Mouse (Mus musculus) MEL (cell line): ENCODE results near the gene Igdcc3. TPM values are rescaled to one million over a fixed set of nuclear protein-coding genes. Genes with fewer than 3 reads are reported as not detected.

Experiments
- DNase-seq: peaks from one replicate; pipeline ENCODE4 v3.0.0; 2011; ENCODE audit warnings: low read depth, low spot score
- H3K27ac ChIP-seq: 2 replicates; pipeline ENCODE4 v1.5.1; 2012; ENCODE audit warnings: low read depth, mild to moderate bottlenecking, control low read depth, low read length, moderate library complexity; ENCODE audit not compliant: control insufficient read depth
- H3K27me3 ChIP-seq, 2 experiments: fragments of 150-350 bp in 1 of 2; sonication (generic) in 1 of 2; 2 replicates each; pipeline ENCODE4 v1.6.1; 2012; ENCODE audit warnings: low read length in 2 of 2, mild to moderate bottlenecking in 2 of 2, improper control_type of control experiment in 1 of 2, moderate library complexity in 1 of 2; ENCODE audit not compliant: insufficient read depth in 2 of 2, control insufficient read depth in 1 of 2
- H3K36me3 ChIP-seq, 2 experiments: 2 replicates each; pipeline ENCODE4 v1.6.1; 2012 to 2014; ENCODE audit warnings: low read length in 2 of 2, improper control_type of control experiment in 1 of 2, inconsistent platforms in 1 of 2, mild to moderate bottlenecking in 1 of 2; ENCODE audit not compliant: insufficient read depth in 2 of 2, control insufficient read depth in 1 of 2
- H3K4me1 ChIP-seq, 2 experiments: fragments of 150-350 bp in 1 of 2; sonication (generic) in 1 of 2; 2 replicates each; pipeline ENCODE4 v1.6.1; 2012; ENCODE audit warnings: low read length in 2 of 2, improper control_type of control experiment in 1 of 2, mild to moderate bottlenecking in 1 of 2; ENCODE audit not compliant: insufficient read depth in 2 of 2, control insufficient read depth in 1 of 2
- H3K4me3 ChIP-seq, 2 experiments: fragments of 150-350 bp in 1 of 2; sonication (generic) in 1 of 2; 2 replicates each; pipeline ENCODE4 v1.5.1; 2012; ENCODE audit warnings: low read depth in 2 of 2, low read length in 2 of 2, mild to moderate bottlenecking in 2 of 2, moderate library complexity in 2 of 2, control low read depth in 1 of 2, improper control_type of control experiment in 1 of 2; ENCODE audit not compliant: control insufficient read depth in 1 of 2, insufficient read depth in 1 of 2
- H3K79me2 ChIP-seq: 2 replicates; pipeline ENCODE4 v1.6.1; 2012; ENCODE audit warnings: mild to moderate bottlenecking, low read length, moderate library complexity; ENCODE audit not compliant: control insufficient read depth, poor library complexity, insufficient read depth
- H3K9ac ChIP-seq: 2 replicates; pipeline ENCODE4 v1.6.1; 2012; ENCODE audit warnings: low read depth, mild to moderate bottlenecking, control low read depth, low read length, moderate library complexity; ENCODE audit not compliant: control insufficient read depth, poor library complexity, severe bottlenecking
- H3K9me3 ChIP-seq: fragments of 150-350 bp; sonication (generic); replicated peaks from 2 replicates; pipeline ENCODE4 v1.6.1; 2012; ENCODE audit warnings: mild to moderate bottlenecking, low read length, improper control_type of control experiment, moderate library complexity; ENCODE audit not compliant: insufficient read depth
- BHLHE40 ChIP-seq: IDR thresholded peaks from 2 replicates; pipeline ENCODE4 v1.6.1; 2012; ENCODE audit warnings: low read depth, mild to moderate bottlenecking, inconsistent platforms, low read length, improper control_type of control experiment, borderline replicate concordance
- CTCF ChIP-seq, 3 experiments: IDR thresholded peaks in 2 of 3; conservative IDR thresholded peaks in 1 of 3; 2 replicates each; pipeline ENCODE4 v1.5.1; 2011 to 2012; ENCODE audit warnings: low read length in 3 of 3, low read depth in 2 of 3, mild to moderate bottlenecking in 2 of 3, improper control_type of control experiment in 1 of 3, inconsistent platforms in 1 of 3, mixed read lengths in 1 of 3, moderate library complexity in 1 of 3; ENCODE audit not compliant: control insufficient read depth in 1 of 3, insufficient read depth in 1 of 3, poor library complexity in 1 of 3, severe bottlenecking in 1 of 3
- E2F4 ChIP-seq: IDR thresholded peaks from 2 replicates; pipeline ENCODE4 v1.6.1; 2011; ENCODE audit warnings: low read depth, low read length, improper control_type of control experiment, borderline replicate concordance
- EP300 ChIP-seq, 2 experiments: IDR thresholded peaks; 2 replicates each; pipeline ENCODE4 v1.6.1; 2011; ENCODE audit warnings: improper control_type of control experiment in 2 of 2, low read length in 2 of 2, low read depth in 1 of 2, mild to moderate bottlenecking in 1 of 2
- ETS1 ChIP-seq: IDR thresholded peaks from 2 replicates; pipeline ENCODE4 v1.6.1; 2012; ENCODE audit warnings: low read depth, mild to moderate bottlenecking, inconsistent platforms, low read length, improper control_type of control experiment, moderate library complexity
- GABPA ChIP-seq: IDR thresholded peaks from 2 replicates; pipeline ENCODE4 v1.6.1; 2012; ENCODE audit warnings: low read depth, mild to moderate bottlenecking, inconsistent platforms, low read length, improper control_type of control experiment, moderate library complexity
- MAFK ChIP-seq: IDR thresholded peaks from 2 replicates; pipeline ENCODE4 v1.6.1; 2011; ENCODE audit warnings: low read depth, mild to moderate bottlenecking, low read length, improper control_type of control experiment, borderline replicate concordance
- MAZ ChIP-seq: IDR thresholded peaks from 2 replicates; pipeline ENCODE4 v1.6.1; 2012; ENCODE audit warnings: low read depth, mild to moderate bottlenecking, inconsistent platforms, low read length, improper control_type of control experiment
- MXI1 ChIP-seq: IDR thresholded peaks from 2 replicates; pipeline ENCODE4 v1.6.1; 2011; ENCODE audit warnings: mild to moderate bottlenecking, low read depth, low read length, improper control_type of control experiment
- NELFE ChIP-seq: IDR thresholded peaks from 2 replicates; pipeline ENCODE4 v1.6.1; 2011; ENCODE audit warnings: low read depth, low read length, improper control_type of control experiment
- NRF1 ChIP-seq: IDR thresholded peaks from 2 replicates; pipeline ENCODE4 v1.6.1; 2014; ENCODE audit warnings: low read depth, mild to moderate bottlenecking, inconsistent platforms, low read length, improper control_type of control experiment, moderate library complexity; ENCODE audit not compliant: poor library complexity, insufficient read depth, severe bottlenecking
- POLR2A ChIP-seq, 2 experiments: IDR thresholded peaks; 2 replicates each; pipeline ENCODE4 v1.6.1; 2011 to 2012; ENCODE audit warnings: low read length in 2 of 2, mild to moderate bottlenecking in 2 of 2, control low read depth in 1 of 2, improper control_type of control experiment in 1 of 2, low read depth in 1 of 2, moderate library complexity in 1 of 2; ENCODE audit not compliant: control insufficient read depth in 1 of 2, insufficient read depth in 1 of 2, poor library complexity in 1 of 2
- RAD21 ChIP-seq: IDR thresholded peaks from 2 replicates; pipeline ENCODE4 v1.6.1; 2011; ENCODE audit warnings: mild to moderate bottlenecking, low read depth, low read length, improper control_type of control experiment
- RCOR1 ChIP-seq: IDR thresholded peaks from 2 replicates; pipeline ENCODE4 v1.6.1; 2012; ENCODE audit warnings: low read depth, mild to moderate bottlenecking, inconsistent platforms, low read length, improper control_type of control experiment
- UBTF ChIP-seq: IDR thresholded peaks from 2 replicates; pipeline ENCODE4 v1.6.1; 2012; ENCODE audit warnings: low read depth, mild to moderate bottlenecking, inconsistent platforms, low read length, improper control_type of control experiment, moderate library complexity, borderline replicate concordance; ENCODE audit not compliant: insufficient read depth
- USF2 ChIP-seq, 2 experiments: IDR thresholded peaks; 2 replicates each; pipeline ENCODE4 v1.6.1; 2011 to 2012; ENCODE audit warnings: improper control_type of control experiment in 2 of 2, low read length in 2 of 2, borderline replicate concordance in 1 of 2, inconsistent platforms in 1 of 2, low read depth in 1 of 2, mild to moderate bottlenecking in 1 of 2; ENCODE audit not compliant: insufficient read depth in 1 of 2
- ZNF384 ChIP-seq: IDR thresholded peaks from 2 replicates; pipeline ENCODE4 v1.6.1; 2012; ENCODE audit warnings: low read depth, mild to moderate bottlenecking, inconsistent platforms, low read length, improper control_type of control experiment
- polyA plus RNA-seq, 2 experiments: library from polyadenylated mRNA; stranded (reverse) in 1 of 2; unstranded in 1 of 2; fragments of >175 nt in 1 of 2; fragments of >200 nt in 1 of 2; gene quantifications; 2 replicates each; pipeline versions ENCODE4 v1.2.1 to v1.2.4; 2012; ENCODE audit warnings: low replicate concordance in 2 of 2, low read depth in 1 of 2; ENCODE audit not compliant: insufficient read length in 2 of 2, insufficient read depth in 1 of 2, missing spikeins in 1 of 2
- total RNA-seq: library from RNA; depleted of rRNA; stranded (reverse); fragments of 300-350 nt; gene quantifications from 2 replicates; pipeline ENCODE4 v1.2.3, GENCODE M21; 2012

The Igdcc3 gene
- total and polyA plus RNA-seq, 3 experiments, result not detected

DNA sequence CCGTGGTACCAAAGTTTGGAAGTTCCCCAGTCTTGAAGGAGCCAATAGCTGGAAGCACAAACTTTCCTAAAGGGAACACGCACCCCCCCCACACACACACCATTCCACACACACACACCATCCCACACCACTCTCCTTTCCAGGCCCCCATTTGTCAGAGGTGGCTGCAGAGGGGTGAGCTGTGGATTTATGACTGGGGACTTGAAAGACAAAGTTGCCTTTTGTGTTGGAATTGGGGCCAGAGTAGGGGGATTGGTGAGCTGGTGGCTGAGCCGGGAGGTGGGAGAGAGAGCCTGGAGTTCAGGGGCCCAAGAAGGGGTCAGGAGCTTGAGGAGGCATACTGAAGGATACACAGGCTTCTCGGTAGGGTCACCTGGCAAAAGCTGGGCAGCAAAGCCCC lies 28.0 kb downstream of the Igdcc3 start:
- H3K9ac ChIP-seq, result no peak overlapping the region
- no peaks in the 10 kb centered on the region for H3K79me2 ChIP-seq
- H3K27me3 ChIP-seq, result peaks cover 0 to 1% of the 10 kb centered on the region in 2 experiments; a peak in 2 of 4 replicates
- H3K9me3 ChIP-seq, result no peaks in the 10 kb centered on the region
- H3K27ac ChIP-seq, result no peak overlapping the region
- H3K36me3 ChIP-seq, result no peaks in the 10 kb centered on the region
- no peak for TF ChIP-seq MAZ
- TF ChIP-seq MAFK, result no peak
- no peak overlapping the region for H3K4me3 ChIP-seq
- no peak for DNase-seq
- no peaks in the 10 kb centered on the region for H3K4me1 ChIP-seq

DNA sequence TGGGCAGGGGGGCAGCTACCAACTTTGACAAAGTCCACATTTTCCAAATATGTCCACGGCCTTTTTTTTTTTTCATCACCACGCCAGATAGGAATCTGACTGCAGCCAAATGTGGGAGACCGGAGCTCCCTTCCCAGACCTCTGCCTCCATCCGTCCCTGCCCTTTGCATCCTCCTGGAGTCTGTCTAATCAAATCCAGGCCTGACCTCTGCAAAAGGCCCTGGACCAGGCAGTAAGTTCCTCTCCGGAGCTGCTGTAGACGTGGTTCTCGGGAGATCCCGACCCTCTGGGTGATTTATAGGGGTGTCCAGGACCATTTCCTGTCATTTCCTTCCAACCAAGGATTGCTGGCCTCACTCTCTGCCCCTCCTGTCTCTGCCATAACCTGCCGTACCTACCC lies 31.7 kb downstream of the Igdcc3 start:
- Histone ChIP-seq H3K4me1 (no peaks in the 10 kb centered on the region), H3K79me2 (no peaks in the 10 kb centered on the region), H3K9me3 (no peaks in the 10 kb centered on the region), H3K36me3 (no peaks in the 10 kb centered on the region), H3K27me3 (peaks cover 0 to 7% of the 10 kb centered on the region in 2 experiments; a peak in 2 of 4 replicates), H3K9ac (no peak overlapping the region), H3K4me3 (no peak overlapping the region), H3K27ac (no peak overlapping the region)
- DNase-seq, result no peak
- TF ChIP-seq MXI1 (no peak), UBTF (no peak), CTCF (IDR thresholded peaks at IDR 0.05 in 2 of 3, conservative IDR thresholded peaks at IDR 0.05 in 1 of 3; ENCODE audit: control insufficient read depth in 1 of 3, insufficient read depth in 1 of 3, low read depth in 2 of 3, low read length in 3 of 3, poor library complexity in 1 of 3, severe bottlenecking in 1 of 3) (no peak), E2F4 (no peak), NELFE (no peak), RAD21 (no peak), EP300 (IDR thresholded peaks at IDR 0.05; ENCODE audit: low read depth in 1 of 2, low read length in 2 of 2) (no peak), ZNF384 (no peak), RCOR1 (no peak), GABPA (no peak), BHLHE40 (no peak), MAFK (no peak), NRF1 (no peak), POLR2A (IDR thresholded peaks at IDR 0.05; ENCODE audit: control insufficient read depth in 1 of 2, insufficient read depth in 1 of 2, low read depth in 1 of 2, low read length in 2 of 2, poor library complexity in 1 of 2) (no peak), USF2 (IDR thresholded peaks at IDR 0.05; ENCODE audit: borderline replicate concordance in 1 of 2, insufficient read depth in 1 of 2, low read depth in 1 of 2, low read length in 2 of 2) (no peak), ETS1 (no peak)
